Mouse (Mus musculus) Muller cell, postnatal 12 days (primary cell): ENCODE measurements around the gene Slc35f5.
A peak's percentile ranks its signal among the peaks of the same experiment; 100 is the strongest.

Experiments
- DNase-seq: peaks from one replicate; pipeline ENCODE4 v3.0.0-alpha.2; 2015; ENCODE audit errors: inconsistent ontology term

Gene Slc35f5

DNA sequence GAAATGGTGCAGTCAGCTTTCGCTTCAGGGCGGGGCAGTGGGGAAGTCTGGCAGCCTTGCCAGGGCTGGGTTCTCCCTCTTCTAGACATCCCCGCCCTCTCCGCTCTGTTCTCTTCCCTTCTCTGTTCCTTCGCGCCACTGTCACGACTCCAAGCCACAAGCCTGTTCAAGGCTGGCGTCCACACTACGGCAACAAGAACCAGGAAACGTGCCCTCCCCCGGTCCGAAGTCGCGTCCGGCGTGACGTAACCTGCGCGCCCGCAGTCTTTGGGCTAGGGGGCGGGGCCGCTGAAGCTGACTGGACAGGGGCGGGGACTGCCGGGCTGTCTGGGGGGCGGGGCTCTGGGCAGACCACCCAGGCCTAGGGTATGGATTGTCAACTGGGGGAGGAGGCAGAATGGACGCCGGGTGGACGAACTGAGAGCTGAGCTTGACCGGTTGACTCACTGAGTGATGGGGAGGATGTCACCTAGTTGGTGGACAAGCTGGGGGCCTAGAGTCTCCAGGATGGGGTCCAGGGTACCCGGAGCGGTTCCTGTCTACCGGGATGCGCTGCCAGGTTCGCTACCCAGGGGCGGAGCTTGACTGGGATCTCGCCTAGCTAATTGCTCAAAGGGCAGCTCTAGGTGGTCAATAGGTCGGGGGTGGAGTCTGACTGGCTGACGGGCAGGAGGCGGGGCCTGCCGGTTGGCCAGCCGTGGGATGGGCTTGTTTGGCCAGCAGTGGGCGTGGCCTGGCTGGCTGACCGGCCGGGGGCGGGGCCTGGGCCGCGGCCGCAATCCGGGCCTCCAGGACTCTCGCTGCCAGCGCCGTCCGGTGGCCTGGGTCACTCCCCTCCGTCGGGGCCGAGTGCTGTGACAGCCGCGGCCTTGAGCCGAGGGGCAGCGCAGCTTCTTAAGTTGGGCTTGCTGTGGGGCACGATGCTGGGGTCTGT lies at the start of gene Slc35f5:
Gene Slc35f5, plus strand, starts transcription at position 337 of the 934 bp plus-strand sequence.
- peak; percentile 99 for DNase-seq

- DNase-seq: no peak
These were observed 45.7 kb upstream of the Slc35f5 start for GRCm38 (mm10) chr1:125514706-125515105.

GRCm38 (mm10) chr1:125516910-125517659 lies 43.3 kb upstream of the Slc35f5 start:
- DNase-seq: no peak

GRCm38 (mm10) chr1:125519107-125519611 lies 41.2 kb upstream of the Slc35f5 start:
- DNase-seq: no peak

DNA sequence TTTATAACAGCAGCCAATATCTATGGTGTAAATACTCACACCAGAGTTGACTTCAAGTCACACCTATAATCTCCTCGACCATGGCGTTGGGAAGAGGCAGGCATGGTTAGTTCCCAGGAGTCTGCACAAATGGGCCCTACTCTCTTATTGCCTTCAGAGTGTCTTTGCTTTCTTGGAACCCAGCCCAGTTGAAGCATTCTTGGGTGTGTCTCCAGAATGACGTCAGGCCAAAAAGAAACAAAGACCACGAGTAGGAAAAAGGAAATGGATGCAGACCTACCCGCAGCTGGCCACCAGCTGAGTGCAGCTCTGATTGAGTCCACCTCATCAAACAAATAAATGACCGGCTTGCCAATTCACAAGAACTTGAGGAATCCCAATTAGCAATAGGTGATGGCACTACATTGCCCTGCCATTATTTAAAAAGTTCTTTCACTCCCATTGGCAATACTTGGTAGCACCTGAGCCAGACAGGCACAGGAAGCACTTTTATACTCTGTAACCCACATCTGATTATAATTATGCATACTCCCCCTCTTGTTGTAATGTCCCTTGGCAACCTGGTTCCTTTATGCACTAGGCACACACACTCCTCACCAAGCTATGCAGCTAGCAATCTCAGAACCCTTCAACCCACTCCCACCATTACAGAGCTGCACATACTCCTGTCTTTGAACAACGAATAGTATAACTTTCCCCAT lies 34.3 kb upstream of the Slc35f5 start:
- DNase-seq: peak; percentile 87

GRCm38 (mm10) chr1:125526666-125527004 lies 33.8 kb upstream of the Slc35f5 start:
- DNase-seq: peak; percentile 28

DNA sequence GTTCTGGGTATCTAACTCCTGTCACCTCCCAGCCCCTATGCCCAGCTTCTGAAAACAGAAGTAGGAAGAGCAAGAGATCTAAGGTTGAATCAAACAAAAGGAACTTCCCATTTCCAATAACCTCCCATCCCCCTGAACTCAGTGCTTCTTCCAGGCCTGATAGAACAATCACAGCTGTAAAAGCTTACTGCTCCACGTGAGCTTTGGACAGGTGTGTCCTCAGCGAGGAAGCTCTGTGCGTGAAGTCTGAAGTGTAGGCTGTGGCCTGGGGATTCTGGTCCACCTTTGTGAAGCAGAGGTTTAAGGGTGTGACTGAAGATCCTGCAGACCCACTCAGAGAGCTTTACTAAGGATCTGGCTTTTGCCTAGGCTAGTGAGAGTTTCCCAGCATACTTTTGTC lies 33.0 kb upstream of the Slc35f5 start:
- DNase-seq: no peak

DNA sequence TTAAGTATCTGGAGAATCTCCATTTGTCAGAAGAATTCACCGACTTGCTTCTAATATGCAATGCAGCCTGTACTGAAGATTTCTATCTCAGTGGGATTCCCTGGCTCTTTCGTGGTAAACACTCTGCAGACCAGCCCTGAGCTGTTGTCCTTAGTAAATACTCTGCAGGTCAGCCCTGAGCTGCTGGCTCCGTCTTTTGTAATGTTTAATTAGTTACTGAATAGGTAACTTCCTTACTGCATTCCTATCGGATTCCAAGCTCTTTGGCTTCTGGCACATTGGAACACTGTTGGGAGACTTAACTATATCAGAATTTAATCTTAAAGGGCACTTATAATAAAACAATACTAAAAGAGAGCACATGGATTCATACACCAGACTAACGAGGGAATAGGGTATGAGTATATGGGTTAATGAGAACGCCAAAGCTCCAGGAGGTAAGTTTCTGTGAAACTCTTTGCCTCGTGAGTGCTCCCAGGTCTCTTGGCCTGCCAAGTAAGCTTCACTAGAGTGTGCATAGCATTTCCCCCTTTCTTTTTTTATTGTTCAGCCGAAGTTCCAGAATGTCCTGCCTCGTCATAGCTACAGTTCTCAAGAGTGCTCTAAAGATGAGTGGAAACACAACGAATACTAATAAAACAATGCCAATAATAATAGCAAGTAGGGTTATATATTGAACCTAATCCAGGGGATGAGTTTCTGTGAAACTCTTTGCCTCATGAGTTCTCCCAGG lies 27.0 kb upstream of the Slc35f5 start:
- peak; percentile 20 for DNase-seq

DNA sequence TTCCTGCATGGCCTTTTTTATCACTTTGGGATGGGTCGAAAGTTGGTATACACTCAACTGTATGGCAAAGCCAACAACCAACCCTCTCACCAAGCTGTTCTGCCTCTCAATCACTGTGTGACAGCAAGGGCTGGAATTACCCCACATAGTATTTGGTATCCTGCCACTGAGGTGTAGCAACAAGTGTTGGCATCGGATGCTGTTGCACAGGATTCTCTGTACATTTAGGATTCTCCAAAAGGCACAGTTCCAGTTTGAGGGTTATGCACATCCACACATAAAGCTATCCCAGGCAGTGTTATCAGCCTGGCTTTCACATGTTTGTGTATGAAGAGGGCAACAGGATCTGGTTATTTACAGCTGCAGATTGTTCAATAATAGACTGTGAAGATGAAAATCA lies 23.3 kb upstream of the Slc35f5 start:
- DNase-seq: no peak

DNA sequence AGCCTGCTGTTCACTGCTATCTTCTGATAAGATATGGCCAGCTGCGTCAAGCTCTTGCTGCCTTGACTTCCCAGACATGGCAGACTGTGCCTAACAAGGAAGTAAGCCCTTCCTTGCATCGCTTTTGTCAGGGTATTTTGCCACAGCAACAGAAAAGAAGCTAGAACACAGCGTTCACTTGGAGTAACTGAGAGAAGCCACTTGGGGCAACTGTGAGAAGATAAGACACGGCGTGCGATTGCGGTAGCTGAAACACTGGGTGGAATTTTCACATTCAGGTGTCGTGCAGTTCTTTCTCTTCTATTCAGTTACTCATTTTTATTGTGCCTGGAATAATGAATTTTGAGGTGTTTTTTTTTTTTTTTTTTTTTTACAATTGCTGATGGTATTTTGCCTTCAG lies 22.6 kb upstream of the Slc35f5 start:
- DNase-seq: no peak

DNA sequence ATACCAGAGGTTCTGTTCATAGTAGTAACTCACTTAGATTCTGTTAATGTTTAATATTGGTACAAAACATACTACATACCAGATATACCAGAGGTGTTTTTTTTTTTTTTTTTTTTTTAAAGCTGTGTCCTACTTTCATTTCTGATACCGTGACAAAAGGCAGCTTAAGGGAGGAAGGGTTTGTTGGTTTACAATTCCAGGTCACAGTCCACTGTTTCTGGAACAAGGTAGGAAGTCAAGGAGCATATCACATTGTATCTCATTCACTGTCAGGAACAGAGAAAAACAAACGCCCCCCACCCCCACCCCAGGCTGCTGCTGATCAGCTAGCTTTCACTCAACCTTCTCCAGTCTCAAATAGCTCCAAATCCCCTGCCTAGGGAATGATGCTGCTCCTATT lies 21.1 kb upstream of the Slc35f5 start:
- no peak for DNase-seq

DNA sequence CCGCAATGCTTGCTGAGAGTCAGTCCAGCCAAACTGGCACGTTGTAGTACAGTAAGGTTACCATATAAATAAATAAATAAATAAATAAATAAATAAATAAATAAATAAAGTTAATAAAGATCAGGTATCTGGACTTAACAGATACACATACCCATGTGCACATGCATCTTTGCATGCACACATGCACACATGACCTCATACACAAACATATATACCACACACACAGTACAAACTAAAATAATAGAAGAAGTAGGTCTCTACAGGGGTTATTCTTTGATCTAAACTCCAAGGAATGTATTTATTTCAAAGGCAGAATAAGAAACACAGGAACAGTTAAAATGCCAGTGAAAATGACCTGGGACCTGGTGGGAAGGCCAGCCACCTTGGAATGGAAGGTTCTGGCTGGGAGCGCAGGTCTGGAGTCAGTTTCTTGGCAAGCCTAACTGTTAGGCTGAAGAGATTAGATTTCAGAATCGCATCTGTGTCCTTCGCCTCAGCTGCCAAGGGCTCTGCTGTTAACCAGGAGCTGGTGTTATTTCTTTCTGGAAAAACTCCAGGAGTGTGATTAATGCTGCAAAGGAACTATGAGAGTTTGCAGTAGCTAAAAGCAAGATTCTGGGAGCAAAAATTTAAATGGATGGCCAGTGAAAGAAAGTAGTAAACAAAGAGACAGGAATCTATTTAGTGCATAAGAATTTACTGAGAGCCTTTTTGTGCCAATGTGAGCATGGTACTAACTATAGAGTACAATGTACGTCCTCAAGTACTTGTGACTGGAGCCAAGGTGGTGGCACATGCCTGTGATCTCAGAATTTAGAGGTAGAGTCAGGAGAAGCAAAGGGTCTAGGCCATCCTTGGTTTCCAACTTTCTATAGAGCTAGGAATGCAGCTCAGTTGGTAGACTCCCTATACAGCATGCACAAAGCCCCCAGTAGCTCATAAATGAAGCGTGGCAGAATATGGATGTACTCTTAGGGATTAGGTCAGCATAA lies 18.1 kb upstream of the Slc35f5 start:
- peak; percentile 56 for DNase-seq

GRCm38 (mm10) chr1:125549872-125550271 lies 10.5 kb upstream of the Slc35f5 start:
- DNase-seq: no peak

DNA sequence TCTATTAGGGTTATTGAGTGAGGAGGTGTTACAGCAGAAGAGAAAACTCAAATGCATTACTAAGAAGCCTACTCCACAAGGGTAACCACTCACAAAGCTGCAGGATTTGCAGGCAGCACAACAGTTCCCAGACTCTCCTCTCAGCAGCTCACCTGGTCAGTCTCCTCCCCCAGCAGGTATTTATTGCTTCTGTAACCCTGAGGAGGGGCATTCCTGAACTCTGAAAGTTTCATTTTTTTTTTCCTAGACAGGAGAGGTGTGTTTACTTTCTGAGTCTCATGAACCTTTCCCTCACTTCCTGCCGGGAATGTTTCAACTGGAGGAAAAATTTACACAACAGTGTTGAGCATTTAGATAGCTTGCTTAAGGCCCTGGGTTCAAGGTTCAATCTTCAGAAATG lies 10.0 kb upstream of the Slc35f5 start:
- DNase-seq: no peak

- DNase-seq: no peak
These were observed 8.8 kb upstream of the Slc35f5 start for GRCm38 (mm10) chr1:125551564-125551963.

GRCm38 (mm10) chr1:125559261-125559660 lies 1.1 kb upstream of the Slc35f5 start:
- no peak for DNase-seq

- DNase-seq: peak; percentile 84
These were observed 674 bp upstream of the Slc35f5 start for GRCm38 (mm10) chr1:125559721-125560120.

- no peak for DNase-seq
These were observed 811 bp downstream of the Slc35f5 start for GRCm38 (mm10) chr1:125561206-125561605.

DNA sequence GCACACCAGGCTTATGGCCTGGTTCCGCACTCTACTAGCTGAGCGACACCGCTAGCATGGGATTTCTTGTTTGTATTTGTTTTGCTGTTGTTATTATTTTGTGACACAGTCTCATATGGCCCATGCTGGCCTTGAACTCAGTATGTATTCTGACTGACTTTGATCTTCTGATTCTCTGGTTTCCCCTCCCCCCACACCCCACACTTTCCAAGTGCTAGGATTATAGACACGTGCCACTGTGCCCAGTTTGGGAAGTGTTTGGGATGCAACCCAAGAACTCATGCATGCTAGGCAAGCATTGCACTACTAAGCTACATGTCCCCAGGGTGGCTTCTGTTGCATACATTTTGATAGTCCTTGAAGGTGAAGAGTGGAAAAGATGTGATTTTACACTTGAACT lies 1.4 kb downstream of the Slc35f5 start:
- DNase-seq: no peak

DNA sequence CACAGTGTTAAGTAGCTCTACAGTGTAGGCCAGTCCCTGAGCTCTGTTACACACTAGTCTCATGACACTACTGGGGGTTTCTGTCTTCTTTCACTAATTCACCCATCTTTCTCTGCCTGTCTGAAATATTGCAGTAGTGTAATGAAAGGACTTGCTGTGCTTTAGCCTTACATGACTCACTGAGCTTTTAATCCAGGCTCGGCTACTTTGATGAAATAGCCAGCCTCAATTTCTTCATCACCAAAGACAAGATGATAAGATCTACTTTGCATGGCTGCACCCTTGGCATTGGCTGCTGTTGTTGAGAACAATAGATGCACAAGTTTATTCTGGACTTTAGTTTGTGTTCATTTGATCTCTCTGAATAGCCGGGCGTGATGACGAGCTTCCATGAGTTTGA lies 7.7 kb downstream of the Slc35f5 start:
- DNase-seq: peak; percentile 79
